Mouse (Mus musculus): Measurements from ENCODE around the gene Kdf1. TPM values are rescaled to one million over a fixed set of nuclear protein-coding genes. Genes with fewer than 3 reads are reported as not detected.

Kdf1 gene
- polyA plus RNA-seq, 1 experiment: not detected

- no peak overlapping the region for H3K27ac ChIP-seq (ENCODE audit: insufficient read depth, low read depth, low read length)
- TF ChIP-seq CTCF (IDR thresholded peaks at IDR 0.05; ENCODE audit: low read depth, low read length) (no peak), POLR2A (IDR thresholded peaks at IDR 0.05; ENCODE audit: borderline replicate concordance, low read depth, low read length) (no peak)
Observed at GRCm38 (mm10) chr4:133495711-133496110, 23.1 kb upstream of the Kdf1 start.

GRCm38 (mm10) chr4:133496738-133497445 is 21.9 kb upstream of the Kdf1 start:
- no peak overlapping the region for H3K27ac ChIP-seq (ENCODE audit: insufficient read depth, low read depth, low read length)
- no peak overlapping the region for H3K4me3 ChIP-seq (ENCODE audit: insufficient read depth, low read length)
- peaks cover 8% of the 10 kb centered on the region for H3K4me1 ChIP-seq (ENCODE audit: control insufficient read depth, insufficient read depth, low read length)
- no peak for TF ChIP-seq POLR2A (IDR thresholded peaks at IDR 0.05; ENCODE audit: borderline replicate concordance, low read depth, low read length)
- TF ChIP-seq CTCF (IDR thresholded peaks at IDR 0.05; ENCODE audit: low read depth, low read length): no peak

More at GRCm38 (mm10) chr4:133495711-133496110, 23.1 kb upstream of the Kdf1 start:
- peaks cover 8% of the 10 kb centered on the region for H3K4me1 ChIP-seq (ENCODE audit: control insufficient read depth, insufficient read depth, low read length)
- H3K4me3 ChIP-seq (ENCODE audit: insufficient read depth, low read length): no peak overlapping the region

- Histone ChIP-seq H3K27ac (ENCODE audit: insufficient read depth, low read depth, low read length) (no peak overlapping the region), H3K4me3 (ENCODE audit: insufficient read depth, low read length) (peak overlapping the region; percentile 42)
- TF ChIP-seq CTCF (IDR thresholded peaks at IDR 0.05; ENCODE audit: low read depth, low read length) (no peak), POLR2A (IDR thresholded peaks at IDR 0.05; ENCODE audit: borderline replicate concordance, low read depth, low read length) (no peak)
Observed at GRCm38 (mm10) chr4:133497461-133498159, 21.2 kb upstream of the Kdf1 start.

GRCm38 (mm10) chr4:133498160-133498724 is 20.5 kb upstream of the Kdf1 start, which contains the start of gene Trnp1:
Gene Trnp1 (minus strand): TSS chr4:133498550.
- H3K4me1 ChIP-seq (ENCODE audit: control insufficient read depth, insufficient read depth, low read length): peaks cover 7% of the 10 kb centered on the region
- TF ChIP-seq POLR2A (IDR thresholded peaks at IDR 0.05; ENCODE audit: borderline replicate concordance, low read depth, low read length) (no peak), CTCF (IDR thresholded peaks at IDR 0.05; ENCODE audit: low read depth, low read length) (no peak)
- H3K27ac ChIP-seq (ENCODE audit: insufficient read depth, low read depth, low read length): no peak within 1 kb of the TSS
- H3K4me3 ChIP-seq (ENCODE audit: insufficient read depth, low read length): peak within 1 kb of the TSS; percentile 42

More at GRCm38 (mm10) chr4:133497461-133498159, 21.2 kb upstream of the Kdf1 start:
- peaks cover 8% of the 10 kb centered on the region for H3K4me1 ChIP-seq (ENCODE audit: control insufficient read depth, insufficient read depth, low read length)

- H3K4me3 ChIP-seq (ENCODE audit: insufficient read depth, low read length): no peak overlapping the region
- H3K4me1 ChIP-seq (ENCODE audit: control insufficient read depth, insufficient read depth, low read length): no peaks in the 10 kb centered on the region
- H3K27ac ChIP-seq (ENCODE audit: insufficient read depth, low read depth, low read length): no peak overlapping the region
- TF ChIP-seq POLR2A (IDR thresholded peaks at IDR 0.05; ENCODE audit: borderline replicate concordance, low read depth, low read length): no peak
- TF ChIP-seq CTCF (IDR thresholded peaks at IDR 0.05; ENCODE audit: low read depth, low read length): no peak
Observed at GRCm38 (mm10) chr4:133501514-133501913, 17.2 kb upstream of the Kdf1 start.

- no peaks in the 10 kb centered on the region for H3K4me1 ChIP-seq (ENCODE audit: control insufficient read depth, insufficient read depth, low read length)
- no peak overlapping the region for H3K27ac ChIP-seq (ENCODE audit: insufficient read depth, low read depth, low read length)
- TF ChIP-seq CTCF (IDR thresholded peaks at IDR 0.05; ENCODE audit: low read depth, low read length): no peak
- H3K4me3 ChIP-seq (ENCODE audit: insufficient read depth, low read length): no peak overlapping the region
Observed at GRCm38 (mm10) chr4:133504300-133504699, 14.5 kb upstream of the Kdf1 start.

GRCm38 (mm10) chr4:133504755-133505485 is 13.8 kb upstream of the Kdf1 start:
- Histone ChIP-seq H3K4me1 (ENCODE audit: control insufficient read depth, insufficient read depth, low read length) (no peaks in the 10 kb centered on the region), H3K4me3 (ENCODE audit: insufficient read depth, low read length) (no peak overlapping the region), H3K27ac (ENCODE audit: insufficient read depth, low read depth, low read length) (no peak overlapping the region)
- TF ChIP-seq CTCF (IDR thresholded peaks at IDR 0.05; ENCODE audit: low read depth, low read length): no peak
- TF ChIP-seq POLR2A (IDR thresholded peaks at IDR 0.05; ENCODE audit: borderline replicate concordance, low read depth, low read length): no peak

GRCm38 (mm10) chr4:133506573-133506972 is 12.2 kb upstream of the Kdf1 start:
- Histone ChIP-seq H3K4me3 (ENCODE audit: insufficient read depth, low read length) (no peak overlapping the region), H3K4me1 (ENCODE audit: control insufficient read depth, insufficient read depth, low read length) (no peaks in the 10 kb centered on the region), H3K27ac (ENCODE audit: insufficient read depth, low read depth, low read length) (no peak overlapping the region)
- no peak for TF ChIP-seq CTCF (IDR thresholded peaks at IDR 0.05; ENCODE audit: low read depth, low read length)
- no peak for TF ChIP-seq POLR2A (IDR thresholded peaks at IDR 0.05; ENCODE audit: borderline replicate concordance, low read depth, low read length)

- Histone ChIP-seq H3K4me1 (ENCODE audit: control insufficient read depth, insufficient read depth, low read length) (no peaks in the 10 kb centered on the region), H3K4me3 (ENCODE audit: insufficient read depth, low read length) (no peak overlapping the region), H3K27ac (ENCODE audit: insufficient read depth, low read depth, low read length) (no peak overlapping the region)
- no peak for TF ChIP-seq POLR2A (IDR thresholded peaks at IDR 0.05; ENCODE audit: borderline replicate concordance, low read depth, low read length)
Observed at GRCm38 (mm10) chr4:133508990-133509389, 9.8 kb upstream of the Kdf1 start.
